Mouse (Mus musculus): ENCODE results near the gene Gm10282. TPM values are rescaled to one million over a fixed set of nuclear protein-coding genes. Genes with fewer than 3 reads are reported as not detected.
A peak's percentile ranks its signal among the peaks of the same experiment; 100 is the strongest.

Gene Gm10282
- polyA plus RNA-seq, 1 experiment: 64.2 TPM

DNA sequence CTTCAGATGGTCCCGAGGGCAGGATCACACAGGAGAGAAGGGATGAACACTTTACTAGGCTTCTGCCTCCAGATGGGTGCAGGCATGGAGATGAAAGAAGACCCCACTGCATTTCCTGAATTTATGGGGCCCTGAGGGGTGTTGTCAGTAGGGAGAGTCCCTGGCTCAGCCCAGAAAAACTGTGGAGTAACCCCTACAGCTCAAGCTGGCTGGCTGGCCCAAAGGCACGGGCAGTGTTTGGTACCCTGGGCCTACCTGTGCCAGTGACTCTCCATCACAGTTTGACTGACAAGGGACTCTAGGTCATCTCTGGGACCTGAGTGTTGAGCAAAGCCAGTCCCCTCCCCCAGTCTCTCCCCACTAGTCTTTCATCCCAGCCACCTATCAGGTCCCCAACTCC is 19.6 kb upstream of the Gm10282 start:
- H3K4me3 ChIP-seq (replicated peaks): no peak overlapping the region
- peaks cover 9% of the 10 kb centered on the region; the same call in 1 of the 2 replicates for H3K9me3 ChIP-seq
- H3K27me3 ChIP-seq (replicated peaks): peaks cover 71% of the 10 kb centered on the region
- TF ChIP-seq GATA1 (IDR thresholded peaks at IDR 0.05; ENCODE audit: borderline replicate concordance, low read length): no peak
- TF ChIP-seq FLI1 (IDR thresholded peaks at IDR 0.05; ENCODE audit: low read length): no peak
- H3K36me3 ChIP-seq (replicated peaks; ENCODE audit: low read length): peaks cover 8% of the 10 kb centered on the region
- H3K4me1 ChIP-seq: peaks cover 53% of the 10 kb centered on the region

DNA sequence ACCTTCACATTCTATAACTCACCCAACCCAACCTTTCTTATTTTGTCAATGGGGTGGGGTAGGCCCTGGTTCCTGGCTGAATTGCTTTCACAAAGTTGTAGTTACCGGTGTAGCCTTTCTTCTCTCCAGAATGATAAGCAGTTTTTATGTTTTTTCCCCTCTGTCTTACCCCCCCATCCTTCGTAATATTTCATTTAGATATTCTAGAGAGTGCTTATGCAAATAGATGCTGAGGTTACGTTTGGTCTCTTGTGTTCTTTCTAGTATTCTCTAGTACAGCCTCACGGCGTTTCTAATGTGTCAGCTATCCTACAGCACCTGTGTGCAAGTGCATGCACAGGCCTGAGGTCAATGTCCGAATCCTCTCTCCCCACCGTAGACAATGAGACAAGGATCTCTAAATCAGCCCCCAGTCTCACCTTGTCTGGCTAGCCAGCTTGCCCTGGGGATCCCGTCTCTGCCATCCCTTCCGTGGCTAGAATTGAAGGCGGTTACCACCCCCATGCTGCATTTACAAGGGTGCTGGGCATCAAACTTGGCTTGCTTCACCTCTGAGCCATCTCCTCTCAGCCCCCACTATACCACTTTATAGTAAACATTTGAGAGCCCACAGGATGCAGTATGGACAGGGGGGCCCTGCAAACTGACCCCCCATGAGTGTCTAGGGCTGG is 19.1 kb upstream of the Gm10282 start:
- Histone ChIP-seq H3K9me3 (peaks cover 9% of the 10 kb centered on the region; the same call in 1 of the 2 replicates), H3K4me3 (replicated peaks) (no peak overlapping the region), H3K4me1 (peaks cover 53% of the 10 kb centered on the region), H3K27me3 (replicated peaks) (peaks cover 71% of the 10 kb centered on the region), H3K36me3 (replicated peaks; ENCODE audit: low read length) (peaks cover 8% of the 10 kb centered on the region)
- TF ChIP-seq GATA1 (IDR thresholded peaks at IDR 0.05; ENCODE audit: borderline replicate concordance, low read length): no peak
- TF ChIP-seq FLI1 (IDR thresholded peaks at IDR 0.05; ENCODE audit: low read length): no peak

DNA sequence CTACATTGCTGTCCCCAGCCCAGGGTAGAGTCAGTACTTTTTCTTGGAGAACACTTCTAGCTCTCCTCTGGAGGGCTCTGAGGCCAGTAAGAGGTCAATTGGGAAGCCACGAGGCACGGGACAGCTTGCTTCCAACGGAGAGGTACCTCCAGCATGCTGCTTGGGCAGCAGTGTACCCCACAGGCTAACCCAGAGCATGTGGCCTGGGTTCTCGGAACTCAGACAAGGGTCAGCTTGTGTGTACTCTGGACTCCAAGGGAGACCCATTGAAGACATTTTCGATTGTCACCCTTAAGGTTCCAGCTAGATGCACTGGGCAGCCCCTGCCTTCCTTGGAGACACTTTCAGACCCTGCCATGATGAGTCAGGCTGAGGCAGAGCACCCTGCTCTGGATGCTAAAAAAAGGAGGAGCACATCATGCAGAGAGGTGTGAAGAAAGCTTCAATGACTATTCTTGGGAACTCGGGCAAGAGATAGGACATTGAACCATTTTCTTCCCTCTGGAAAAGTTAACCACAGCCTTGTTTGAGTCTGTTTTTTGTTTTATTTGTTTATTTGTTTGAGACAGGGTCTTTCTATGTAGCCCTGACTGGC is 18.2 kb upstream of the Gm10282 start:
- Histone ChIP-seq H3K4me3 (replicated peaks) (no peak overlapping the region), H3K36me3 (replicated peaks; ENCODE audit: low read length) (peaks cover 8% of the 10 kb centered on the region), H3K27me3 (replicated peaks) (peaks cover 74% of the 10 kb centered on the region), H3K4me1 (peaks cover 61% of the 10 kb centered on the region), H3K9me3 (peaks cover 9% of the 10 kb centered on the region; the same call in 1 of the 2 replicates)
- TF ChIP-seq FLI1 (IDR thresholded peaks at IDR 0.05; ENCODE audit: low read length) (no peak), GATA1 (IDR thresholded peaks at IDR 0.05; ENCODE audit: borderline replicate concordance, low read length) (no peak)

DNA sequence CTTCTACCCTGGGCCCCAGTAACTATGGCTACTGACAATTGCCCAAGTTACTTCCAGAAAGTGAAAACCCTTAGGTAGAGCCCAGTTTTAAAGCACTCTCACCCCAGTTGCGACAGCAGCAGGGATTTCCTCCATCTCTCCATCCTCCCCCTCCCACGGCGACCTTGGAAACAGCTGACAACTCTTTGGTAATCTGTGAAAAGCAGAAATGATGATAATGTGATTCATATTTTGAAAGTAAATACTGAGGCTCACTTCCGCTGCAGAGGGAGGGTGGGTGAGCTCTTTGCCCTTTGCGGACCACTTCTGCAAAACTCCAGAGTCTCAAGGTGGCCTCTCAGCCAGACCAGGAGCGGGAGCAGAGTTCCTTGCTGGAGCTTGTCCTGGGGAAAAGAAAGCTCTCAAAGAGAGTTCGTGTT is 17.4 kb upstream of the Gm10282 start:
- H3K4me3 ChIP-seq (replicated peaks): peak overlapping the region; percentile 64
- H3K36me3 ChIP-seq (replicated peaks; ENCODE audit: low read length): peaks cover 8% of the 10 kb centered on the region
- H3K27me3 ChIP-seq (replicated peaks): peaks cover 72% of the 10 kb centered on the region
- TF ChIP-seq FLI1 (IDR thresholded peaks at IDR 0.05; ENCODE audit: low read length): no peak
- no peak for TF ChIP-seq GATA1 (IDR thresholded peaks at IDR 0.05; ENCODE audit: borderline replicate concordance, low read length)
- peaks cover 9% of the 10 kb centered on the region; the same call in 1 of the 2 replicates for H3K9me3 ChIP-seq
- H3K4me1 ChIP-seq: peaks cover 69% of the 10 kb centered on the region

DNA sequence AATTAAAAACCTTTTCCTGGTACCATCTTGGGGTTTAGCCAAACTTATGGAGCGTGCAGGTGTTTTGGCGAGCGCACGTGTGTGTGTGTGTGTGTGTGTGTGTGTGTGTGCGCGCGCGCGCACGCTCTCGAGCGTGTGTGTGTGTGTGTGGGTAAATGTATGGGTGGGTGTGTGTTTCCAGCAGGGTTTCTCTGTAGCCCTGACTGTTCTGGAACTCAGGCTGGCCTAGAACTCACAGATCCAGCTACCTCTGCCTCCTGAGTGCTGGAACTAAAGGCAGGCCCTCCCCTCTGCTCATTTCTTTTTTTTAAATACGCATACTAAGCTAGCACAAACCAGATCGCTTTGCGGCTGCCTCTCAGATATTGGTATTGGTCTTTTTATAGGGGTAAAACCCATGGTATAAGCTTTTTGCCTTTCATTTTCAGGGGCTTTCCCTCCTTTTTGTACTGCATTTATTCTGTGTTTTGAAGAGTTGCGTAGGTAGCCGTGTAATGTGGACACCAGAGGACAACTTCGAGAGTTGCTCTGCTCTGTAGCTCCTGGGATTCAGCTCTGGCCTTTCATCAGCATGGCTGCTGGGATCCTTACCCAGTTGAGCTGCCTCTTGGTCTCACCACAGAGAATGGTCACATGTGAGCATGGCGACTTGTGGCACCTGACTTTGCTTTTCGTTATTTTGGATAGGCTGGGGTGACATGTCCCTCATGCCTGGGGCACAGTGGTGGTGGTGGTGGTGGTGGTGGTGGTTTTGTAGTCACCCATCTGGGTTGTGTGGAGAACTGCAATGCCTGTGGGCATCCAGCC is 16.8 kb upstream of the Gm10282 start:
- Histone ChIP-seq H3K9me3 (peaks cover 9% of the 10 kb centered on the region; the same call in 1 of the 2 replicates), H3K4me1 (peaks cover 73% of the 10 kb centered on the region), H3K4me3 (replicated peaks) (peak overlapping the region; percentile 64), H3K27me3 (replicated peaks) (peaks cover 69% of the 10 kb centered on the region), H3K36me3 (replicated peaks; ENCODE audit: low read length) (peaks cover 8% of the 10 kb centered on the region)
- TF ChIP-seq GATA1 (IDR thresholded peaks at IDR 0.05; ENCODE audit: borderline replicate concordance, low read length): no peak
- TF ChIP-seq FLI1 (IDR thresholded peaks at IDR 0.05; ENCODE audit: low read length): no peak

- Histone ChIP-seq H3K27me3 (replicated peaks) (peaks cover 65% of the 10 kb centered on the region), H3K4me1 (peaks cover 72% of the 10 kb centered on the region), H3K36me3 (replicated peaks; ENCODE audit: low read length) (peaks cover 8% of the 10 kb centered on the region), H3K4me3 (replicated peaks) (peak overlapping the region; percentile 95), H3K9me3 (peaks cover 9% of the 10 kb centered on the region; the same call in 1 of the 2 replicates)
- TF ChIP-seq FLI1 (IDR thresholded peaks at IDR 0.05; ENCODE audit: low read length) (no peak), GATA1 (IDR thresholded peaks at IDR 0.05; ENCODE audit: borderline replicate concordance, low read length) (no peak)
Observed at GRCm38 (mm10) chr8:72320803-72321583, 15.9 kb upstream of the Gm10282 start.

- Histone ChIP-seq H3K27me3 (replicated peaks) (peaks cover 58% of the 10 kb centered on the region), H3K4me1 (peaks cover 65% of the 10 kb centered on the region), H3K4me3 (replicated peaks) (peak overlapping the region; percentile 95), H3K36me3 (replicated peaks; ENCODE audit: low read length) (peaks cover 8% of the 10 kb centered on the region), H3K9me3 (peaks cover 9% of the 10 kb centered on the region; the same call in 1 of the 2 replicates)
- TF ChIP-seq GATA1 (IDR thresholded peaks at IDR 0.05; ENCODE audit: borderline replicate concordance, low read length): no peak
- no peak for TF ChIP-seq FLI1 (IDR thresholded peaks at IDR 0.05; ENCODE audit: low read length)
Observed at GRCm38 (mm10) chr8:72319921-72320802, 15.1 kb upstream of the Gm10282 start.

DNA sequence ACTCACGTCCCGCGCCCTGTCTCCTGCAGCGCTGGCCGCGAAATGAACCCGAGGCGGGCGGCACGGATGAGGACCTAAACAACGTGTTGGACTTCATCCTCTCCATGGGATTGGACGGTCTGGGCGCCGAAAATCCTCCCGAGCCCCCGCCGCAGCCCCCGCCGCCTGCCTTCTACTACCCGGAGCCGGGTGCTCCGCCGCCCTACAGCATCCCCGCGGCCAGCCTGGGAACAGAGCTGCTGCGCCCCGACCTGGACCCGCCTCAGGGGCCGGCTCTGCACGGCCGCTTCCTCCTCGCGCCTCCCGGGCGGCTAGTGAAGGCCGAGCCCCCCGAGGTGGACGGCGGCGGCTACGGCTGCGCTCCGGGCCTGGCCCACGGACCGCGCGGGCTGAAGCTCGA is 14.3 kb upstream of the Gm10282 start:
- peaks cover 8% of the 10 kb centered on the region for H3K36me3 ChIP-seq (replicated peaks; ENCODE audit: low read length)
- peaks cover 60% of the 10 kb centered on the region for H3K4me1 ChIP-seq
- peaks cover 9% of the 10 kb centered on the region; the same call in 1 of the 2 replicates for H3K9me3 ChIP-seq
- TF ChIP-seq FLI1 (IDR thresholded peaks at IDR 0.05; ENCODE audit: low read length) (no peak), GATA1 (IDR thresholded peaks at IDR 0.05; ENCODE audit: borderline replicate concordance, low read length) (no peak)
- peaks cover 54% of the 10 kb centered on the region for H3K27me3 ChIP-seq (replicated peaks)
- peak overlapping the region; percentile 95 for H3K4me3 ChIP-seq (replicated peaks)
